Mouse (Mus musculus): ENCODE measurements at regions not wholly inside any gene's neighbourhood (a gene's known extent, or its start where the extent isn't known, plus 50 kb on each side); places are given as distances from the start of the nearest gene placed in this dataset.
"Not testable (repeated sequence)": the region's sequence is repeated elsewhere in the genome, so short reads cannot be mapped to it uniquely, and the experiment has no call there.

GRCm38 (mm10) chr6:70314667-70315066 lies 477.4 kb downstream of the Rpia start:
- not testable (repeated sequence) for ATAC-seq; H3K9me3 ChIP-seq (replicated peaks); H3K27ac ChIP-seq; H3K4me3 ChIP-seq; H3K4me1 ChIP-seq; H3K9ac ChIP-seq; H3K4me2 ChIP-seq; H3K36me3 ChIP-seq (ENCODE audit: poor library complexity, severe bottlenecking); H3K27me3 ChIP-seq
- WGBS: 85% methylated on average over 2 of the region's 2 CpGs

GRCm38 (mm10) chr6:70301100-70301499 lies 490.9 kb downstream of the Rpia start:
- H3K9ac ChIP-seq; H3K4me3 ChIP-seq; ATAC-seq; H3K9me3 ChIP-seq (replicated peaks); H3K4me2 ChIP-seq; H3K36me3 ChIP-seq (ENCODE audit: poor library complexity, severe bottlenecking); H3K27ac ChIP-seq; H3K4me1 ChIP-seq; H3K27me3 ChIP-seq: not testable (repeated sequence)

- not testable (repeated sequence) for H3K4me1 ChIP-seq; H3K4me3 ChIP-seq; ATAC-seq; H3K4me2 ChIP-seq; H3K27ac ChIP-seq; H3K36me3 ChIP-seq (ENCODE audit: poor library complexity, severe bottlenecking); H3K9ac ChIP-seq; H3K9me3 ChIP-seq (replicated peaks); H3K27me3 ChIP-seq
- WGBS: 77% methylated on average over 3 of the region's 3 CpGs
Measured at GRCm38 (mm10) chr6:70260227-70260626, 531.8 kb downstream of the Rpia start.

GRCm38 (mm10) chr6:70240167-70240566 lies 551.9 kb downstream of the Rpia start:
- no CpG with 5 or more reads among the region's 1 CpGs for WGBS
- H3K4me2 ChIP-seq; H3K9ac ChIP-seq; H3K36me3 ChIP-seq (ENCODE audit: poor library complexity, severe bottlenecking); H3K4me3 ChIP-seq; H3K27ac ChIP-seq; H3K27me3 ChIP-seq; H3K4me1 ChIP-seq; ATAC-seq; H3K9me3 ChIP-seq (replicated peaks): not testable (repeated sequence)

- ATAC-seq: no peak
- H3K27me3 ChIP-seq: no peaks in the 10 kb centered on the region
- 82% methylated on average over 4 of the region's 4 CpGs for WGBS
Measured at GRCm38 (mm10) chr6:70227166-70227565, 564.9 kb downstream of the Rpia start.

GRCm38 (mm10) chr6:70216632-70217031 lies 575.4 kb downstream of the Rpia start:
- ATAC-seq; H3K4me1 ChIP-seq; H3K9me3 ChIP-seq (replicated peaks); H3K27me3 ChIP-seq; H3K36me3 ChIP-seq (ENCODE audit: poor library complexity, severe bottlenecking); H3K9ac ChIP-seq; H3K27ac ChIP-seq; H3K4me3 ChIP-seq; H3K4me2 ChIP-seq: not testable (repeated sequence)
- 78% methylated on average over 2 of the region's 2 CpGs for WGBS

More at GRCm38 (mm10) chr6:70227166-70227565, 564.9 kb downstream of the Rpia start:
- H3K9ac ChIP-seq: no peak overlapping the region
- no peak overlapping the region for H3K4me3 ChIP-seq
- no peak overlapping the region for H3K4me2 ChIP-seq
- H3K27ac ChIP-seq: no peak overlapping the region
- H3K4me1 ChIP-seq: no peaks in the 10 kb centered on the region
- no peaks in the 10 kb centered on the region for H3K9me3 ChIP-seq (replicated peaks)
- no peaks in the 10 kb centered on the region for H3K36me3 ChIP-seq (ENCODE audit: poor library complexity, severe bottlenecking)

- not testable (repeated sequence) for H3K27me3 ChIP-seq; H3K27ac ChIP-seq; H3K4me3 ChIP-seq; ATAC-seq; H3K36me3 ChIP-seq (ENCODE audit: poor library complexity, severe bottlenecking); H3K4me2 ChIP-seq; H3K9ac ChIP-seq; H3K9me3 ChIP-seq (replicated peaks); H3K4me1 ChIP-seq
- 90% methylated on average over 3 of the region's 3 CpGs for WGBS
Measured at GRCm38 (mm10) chr6:70215781-70216180, 576.3 kb downstream of the Rpia start.
